Mouse (Mus musculus) duodenum, adult 2 months (tissue): ENCODE data around the gene Gmnc. TPM values are rescaled to one million over a fixed set of nuclear protein-coding genes. Genes with fewer than 3 reads are reported as not detected.

Experiments used
- polyA plus RNA-seq: library from polyadenylated mRNA; depleted of rRNA; stranded (reverse); fragments of >200 nt; gene quantifications from 2 replicates; pipeline ENCODE4 v1.2.3, GENCODE M21; 2012; ENCODE audit warnings: low replicate concordance; rRNA removed

Gene Gmnc
- not detected in 2 replicates for polyA plus RNA-seq

GRCm38 (mm10) chr16:26991477-26992300 lies at the start of gene Gmnc:
Gene Gmnc, minus strand, starts transcription at chr16:26991652.

